8 mouse cellular contexts compared by ENCODE assay signal in genomic region chr19:10665499-10665898, GRCm38 (mm10). TPM values are rescaled to one million over a fixed set of nuclear protein-coding genes. Genes with fewer than 3 reads are reported as not detected.
A peak's percentile ranks its signal among the peaks of the same experiment; 100 is the strongest.
DNase-seq lines count a peak whose midpoint lies in the region; TF ChIP-seq lines count a peak whose summit lies in the region.
"Had no signal": no experiment of that assay in that cellular context is flagged by ENCODE, and none has a peak within 500 bp of the region (broad histone marks: within the 10 kb centered on the region; RNA-seq: fewer than 3 reads in every experiment).

No protein-coding gene starts in this region.

- peak; percentile 42 for DNase-seq in ES-E14 (ENCODE audit: low read depth, low spot score)
- peak; percentile 61 to 72 for DNase-seq in adrenal gland, adult 18-20 months (ENCODE audit: low spot score in 2 of 2)
- DNase-seq in embryo, embryonic 9.5 days (ENCODE audit: extremely low spot score), result peak; percentile 44
- DNase-seq in heart, postnatal 4 days, result peak; percentile 81
- DNase-seq in layer of hippocampus, postnatal 10 days (ENCODE audit: low spot score in 2 of 2), result peak; percentile 78 to 82
- DNase-seq in lung, postnatal 36 days, result peak; percentile 72
- DNase-seq in right cerebral cortex, adult 18-20 months, result peak; percentile 51

- in situ Hi-C loops in ES-E14 (cut with MboI; ENCODE audit: low sequenced_read_pairs in 2 of 2, unreplicated experiment in 2 of 2), result no loop called here

- H3K9me3 ChIP-seq in ES-E14 (ENCODE audit: control insufficient read depth, insufficient read depth, low read depth, low read length), result no peaks in the 10 kb centered on the region

- H3K4me1 ChIP-seq in ES-E14 (ENCODE audit: control insufficient read depth in 2 of 2, insufficient read depth in 2 of 2, low read length in 2 of 2, poor library complexity in 1 of 2), result no peaks in the 10 kb centered on the region

- no peaks in the 10 kb centered on the region for H3K36me3 ChIP-seq in ES-E14 (ENCODE audit: control insufficient read depth, insufficient read depth, low read length, poor library complexity, severe bottlenecking)

- H3K4me3 ChIP-seq in ES-E14 (ENCODE audit: insufficient read depth in 1 of 2, low read depth in 1 of 2, low read length in 2 of 2, poor library complexity in 1 of 2, severe bottlenecking in 1 of 2), result no peak overlapping the region

- no peak overlapping the region for H3K27ac ChIP-seq in ES-E14 (ENCODE audit: insufficient read depth, low read depth, low read length, poor library complexity, severe bottlenecking)

- H3K9ac ChIP-seq in ES-E14 (ENCODE audit: insufficient read depth, low read depth, low read length, poor library complexity, severe bottlenecking), result no peak overlapping the region

TF ChIP-seq in ES-E14, 5 proteins besides CTCF, POLR2A, EP300 and RAD21:
- TF ChIP-seq ZNF384 (IDR thresholded peaks at IDR 0.05; ENCODE audit: low read depth, low read length) (no peak), ZC3H11A (IDR thresholded peaks at IDR 0.05; ENCODE audit: borderline replicate concordance, low read depth, low read length) (peak; percentile 60; the same call in 1 of the 2 replicates)

RNA-seq across cellular contexts. Expression of gene Pga5, which starts 12.4 kb away (rescaled TPM):
- total RNA-seq in ES-E14 (2012; rRNA removed), result 3.1 and 4.9 TPM in 2 replicates
- not detected for total RNA-seq in adrenal gland, adult 18-20 months (2021)
- total RNA-seq in heart, postnatal 4 days (2021), result not detected
- not detected for total RNA-seq in layer of hippocampus, postnatal 10 days (2021)
- total RNA-seq: layer of hippocampus, adult 8-10 months had no signal

RNA-seq across cellular contexts. Expression of gene Vps37c, which starts 23.0 kb away (rescaled TPM):
- total RNA-seq in ES-E14 (2012; rRNA removed), result 6.2 and 6.6 TPM in 2 replicates
- 10 to 100 TPM; 19.3 to 26.8 TPM for total RNA-seq in adrenal gland, adult 18-20 months (2021)
- 10 to 100 TPM; 26.1 to 27.9 TPM for total RNA-seq in heart, postnatal 4 days (2021)
- 10 to 100 TPM; 24.6 to 26.9 TPM for total RNA-seq in layer of hippocampus, postnatal 10 days (2021)

RNA-seq across cellular contexts. Expression of gene Vwce, which starts 31.5 kb away (rescaled TPM):
- 0.49 and 0.63 TPM in 2 replicates for total RNA-seq in ES-E14 (2012; rRNA removed)
- under 1 TPM; 0.20 to 0.38 TPM for total RNA-seq in adrenal gland, adult 18-20 months (2021)
- total RNA-seq in heart, postnatal 4 days (2021), result under 1 TPM; 0.38 to 0.47 TPM
- total RNA-seq in layer of hippocampus, postnatal 10 days (2021), result 1 to 10 TPM; 1.0 to 2.3 TPM
